Mouse (Mus musculus) megakaryocyte-erythroid progenitor cell, adult 5 weeks (primary cell): ENCODE results near the gene Mrps36. TPM values are rescaled to one million over a fixed set of nuclear protein-coding genes. Genes with fewer than 3 reads are reported as not detected.

Experiments
- polyA plus RNA-seq: library from polyadenylated mRNA; stranded (reverse); fragments of >175 nt; gene quantifications from 2 replicates; pipeline ENCODE4 v1.2.3, GENCODE M21; 2012

Mrps36 gene
- polyA plus RNA-seq = 88.9 and 94.7 TPM in 2 replicates

GRCm38 (mm10) chr13:100744036-100744744 lies at the start of gene Mrps36:
Mrps36 (minus strand) TSS chr13:100744659.

GRCm38 (mm10) chr13:100786414-100786867 lies 42.0 kb upstream of the Mrps36 start, which contains the start of gene Ccnb1:
Ccnb1 (minus strand) TSS chr13:100786570.

GRCm38 (mm10) chr13:100775252-100776055 lies 31.0 kb upstream of the Mrps36 start, which contains the start of gene Cenph:
Cenph (minus strand) TSS chr13:100775899.

GRCm38 (mm10) chr13:100730861-100731176 lies 13.6 kb downstream of the Mrps36 start, which contains the start of gene Cdk7:
Cdk7 (minus strand) TSS chr13:100730939.

Other genes with a start within 250 kb of the Mrps36 start
- gene Ocln, start 191.9 kb downstream of the Mrps36 start, polyA plus RNA-seq = 0.11 TPM in 1 of 2 replicates, not detected in the other
- 0.33 and 0.56 TPM in 2 replicates for gene Marveld2, start 127.7 kb downstream of the Mrps36 start, polyA plus RNA-seq
- 52.9 and 56.8 TPM in 2 replicates for gene Ak6, start 93.7 kb downstream of the Mrps36 start, polyA plus RNA-seq
- gene Rad17, start 93.6 kb downstream of the Mrps36 start, polyA plus RNA-seq = 8.6 and 9.1 TPM in 2 replicates
- 20.1 and 27.7 TPM in 2 replicates for gene Taf9, start 93.1 kb downstream of the Mrps36 start, polyA plus RNA-seq
- gene Ccdc125, start 74.9 kb downstream of the Mrps36 start, polyA plus RNA-seq = 3.4 and 3.7 TPM in 2 replicates
- 9.2 and 9.8 TPM in 2 replicates for gene Cdk7, start 13.7 kb downstream of the Mrps36 start, polyA plus RNA-seq
- gene Cenph, start 31.2 kb upstream of the Mrps36 start, polyA plus RNA-seq = 22.1 and 22.7 TPM in 2 replicates
- gene Ccnb1, start 41.9 kb upstream of the Mrps36 start, polyA plus RNA-seq = 1.7 and 2.6 TPM in 2 replicates
- 9.1 and 9.8 TPM in 2 replicates for gene Slc30a5, start 88.8 kb upstream of the Mrps36 start, polyA plus RNA-seq